Mouse (Mus musculus) forebrain, embryonic 14.5 days (tissue): ENCODE measurements around the gene Slc39a7. TPM values are rescaled to one million over a fixed set of nuclear protein-coding genes. Genes with fewer than 3 reads are reported as not detected.

ENCODE experiments used
- ATAC-seq: fragments of 200-750 bp; cut with Nextera tagmentation; 2 replicates; pipeline ENCODE4 v1.8.0; 2017; ENCODE audit warnings: mild to moderate bottlenecking, moderate library complexity
- DNase-seq: peaks from one replicate; pipeline ENCODE4 v3.0.0-alpha.2; 2015; ENCODE audit warnings: low spot score
- H3K27ac ChIP-seq: fragments of 300-500 bp; sonication (generic); 2 replicates; pipeline ENCODE4 v1.5.1; 2014; ENCODE audit warnings: low read depth, mild to moderate bottlenecking, control low read depth, low read length, moderate library complexity
- H3K27me3 ChIP-seq: fragments of 300-500 bp; sonication (generic); replicated peaks from 2 replicates; pipeline ENCODE4 v1.6.1; 2014; ENCODE audit warnings: low read length, control low read depth, mixed read lengths; ENCODE audit not compliant: control insufficient read depth, insufficient read depth
- H3K36me3 ChIP-seq: fragments of 300-500 bp; sonication (generic); 2 replicates; pipeline ENCODE4 v1.6.1; 2014; ENCODE audit warnings: low read length, control low read depth; ENCODE audit not compliant: control insufficient read depth, insufficient read depth
- H3K4me1 ChIP-seq: fragments of 300-500 bp; sonication (generic); 2 replicates; pipeline ENCODE4 v1.6.1; 2014; ENCODE audit warnings: antibody characterized with exemption, low read length, control low read depth; ENCODE audit not compliant: control insufficient read depth, insufficient read depth
- H3K4me2 ChIP-seq: fragments of 300-500 bp; sonication (generic); 2 replicates; pipeline ENCODE4 v1.6.1; 2014; ENCODE audit warnings: mild to moderate bottlenecking, control low read depth, low read length
- H3K4me3 ChIP-seq: fragments of 300-500 bp; sonication (generic); 2 replicates; pipeline ENCODE4 v1.5.1; 2014; ENCODE audit warnings: low read depth, low read length, control low read depth
- H3K9ac ChIP-seq: fragments of 300-500 bp; sonication (generic); 2 replicates; pipeline ENCODE4 v1.6.1; 2014; ENCODE audit warnings: mild to moderate bottlenecking, low read length, control low read depth, moderate library complexity
- H3K9me3 ChIP-seq: fragments of 300-500 bp; sonication (generic); replicated peaks from 2 replicates; pipeline ENCODE4 v1.6.1; 2016; ENCODE audit warnings: low read length, control low read depth, mixed read lengths; ENCODE audit not compliant: control insufficient read depth
- WGBS: fragments of 180-500 bp; shearing (Covaris S2); extraction: QIAGEN DNeasy Blood & Tissue Kit; methylation state at CpG from one replicate; pipeline ENCODE4 v1.1.7; 2014; 5-methylcytosine and 5-hydroxymethylcytosine counted together
- polyA plus RNA-seq: library from polyadenylated mRNA; unstranded; fragments of >200 nt; fragmentation: Nextera tagmentation; extraction: Ambion mirVana; gene quantifications from 2 replicates; pipeline ENCODE4 v1.2.1, GENCODE M21; 2014

Slc39a7 gene
- polyA plus RNA-seq = 78.3 and 84.1 TPM in 2 replicates

DNA sequence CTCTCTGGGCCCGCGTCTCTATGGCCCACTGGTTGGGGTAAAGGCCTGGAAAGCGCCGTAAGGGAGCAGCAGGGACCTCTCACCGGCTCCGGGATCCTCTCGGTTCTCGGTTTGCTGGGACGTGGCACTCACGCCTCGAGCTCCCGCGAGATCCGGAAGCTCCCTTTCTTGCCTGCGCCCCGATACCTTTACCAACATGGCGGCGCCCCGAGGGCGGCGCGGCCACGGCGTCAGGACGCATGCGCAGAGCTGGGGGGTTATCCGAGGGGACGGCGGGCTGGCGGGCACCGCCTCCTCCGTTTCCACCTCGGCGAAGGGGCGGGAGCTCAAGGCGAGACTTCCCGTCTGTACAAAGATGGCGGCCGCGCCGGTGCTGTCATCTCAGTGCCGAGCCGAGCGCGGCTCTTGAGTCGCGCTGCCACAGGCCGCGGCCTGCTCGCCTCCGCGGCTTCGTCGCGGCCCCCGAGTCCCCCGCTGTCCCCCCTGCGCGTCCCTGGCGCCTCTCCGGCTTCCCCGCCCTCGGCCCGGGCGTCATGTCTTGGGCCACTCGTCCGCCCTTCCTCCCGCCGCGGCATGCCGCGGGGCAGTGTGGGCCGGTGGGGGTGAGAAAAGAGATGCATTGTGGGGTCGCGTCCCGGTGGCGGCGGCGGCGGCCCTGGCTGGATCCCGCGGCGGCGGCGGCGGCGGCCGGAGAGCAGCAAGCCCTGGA lies at the start of gene Slc39a7, which contains the start of gene Rxrb:
Gene Slc39a7, minus strand, starts transcription at position 218 of the 709 bp plus-strand sequence.
Gene Rxrb, plus strand, starts transcription at position 348 of the 709 bp plus-strand sequence.
- Histone ChIP-seq H3K36me3 (peaks cover 49% of the 10 kb centered on the region), H3K9me3 (no peaks in the 10 kb centered on the region), H3K9ac (peak within 1 kb of the TSS; percentile 90), H3K4me2 (peak within 1 kb of the TSS; percentile 97), H3K27ac (peak within 1 kb of the TSS; percentile 96), H3K4me3 (peak within 1 kb of the TSS; percentile 86), H3K27me3 (no peaks in the 10 kb centered on the region), H3K4me1 (peaks cover 33% of the 10 kb centered on the region)
- DNase-seq (peak; percentile 98), ATAC-seq (peak; percentile 79)
- under 1% methylated on average over 53 of the region's 88 CpGs for WGBS

GRCm38 (mm10) chr17:34079621-34080020 lies 48.1 kb upstream of the Slc39a7 start:
- peak; percentile 78 for DNase-seq

DNA sequence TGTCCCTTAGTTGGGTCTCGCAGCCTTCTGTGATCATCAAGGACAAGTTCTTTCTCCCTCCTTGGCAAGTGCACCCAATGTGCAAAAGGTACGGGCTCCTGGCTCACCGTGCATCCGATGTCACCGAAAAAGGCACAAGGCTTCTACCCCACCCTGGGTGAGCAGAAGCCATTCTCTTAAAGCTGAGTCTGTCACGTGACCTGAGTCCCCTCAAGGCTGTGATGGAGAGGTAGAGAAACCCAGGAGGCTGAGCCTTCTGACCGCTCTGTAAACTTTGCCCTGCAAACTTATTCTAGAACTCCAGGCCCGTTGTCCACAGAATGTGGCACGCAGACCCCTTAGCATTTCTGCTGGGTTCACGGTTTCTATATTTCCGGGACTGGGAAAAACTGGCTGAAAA lies 47.5 kb upstream of the Slc39a7 start:
- Histone ChIP-seq H3K27ac (no peak overlapping the region), H3K4me2 (no peak overlapping the region), H3K4me3 (no peak overlapping the region), H3K36me3 (no peaks in the 10 kb centered on the region), H3K4me1 (peaks cover 6% of the 10 kb centered on the region; the same call in 1 of the 2 replicates), H3K9me3 (no peaks in the 10 kb centered on the region), H3K27me3 (0 out of 2 replicates have a peak, but pooled peaks cover 9% of the 10 kb centered on the region), H3K9ac (no peak overlapping the region)
- DNase-seq (no peak), ATAC-seq (no peak)
- 89% methylated on average over 11 of the region's 11 CpGs for WGBS

More at GRCm38 (mm10) chr17:34079621-34080020, 48.1 kb upstream of the Slc39a7 start:
- Histone ChIP-seq H3K4me1 (peaks cover 6% of the 10 kb centered on the region; the same call in 1 of the 2 replicates), H3K9me3 (no peaks in the 10 kb centered on the region), H3K27me3 (0 out of 2 replicates have a peak, but pooled peaks cover 9% of the 10 kb centered on the region), H3K36me3 (no peaks in the 10 kb centered on the region), H3K27ac (no peak overlapping the region), H3K4me3 (no peak overlapping the region), H3K9ac (no peak overlapping the region), H3K4me2 (no peak overlapping the region)
- ATAC-seq = peak; percentile 81
- 26% methylated on average over 5 of the region's 5 CpGs for WGBS

DNA sequence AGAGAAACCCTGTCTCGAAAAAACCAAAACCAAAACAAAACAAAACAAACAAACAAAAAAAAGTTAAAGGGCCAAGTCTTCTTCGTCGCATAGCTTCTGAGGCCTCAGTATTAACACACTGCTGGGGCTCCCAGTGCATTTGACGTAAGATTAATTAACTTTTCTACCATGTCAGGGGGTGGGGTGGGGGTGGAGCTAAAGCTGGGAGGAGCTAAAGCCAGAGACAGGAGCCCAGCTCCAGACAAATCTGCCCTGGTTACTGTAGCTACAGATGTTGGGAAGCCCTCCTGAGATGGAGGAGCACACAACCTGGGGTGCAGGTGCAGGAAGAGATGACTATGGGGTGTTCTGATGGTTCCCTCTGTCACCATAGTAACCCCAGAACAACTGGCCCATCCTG lies 46.7 kb upstream of the Slc39a7 start:
- H3K27me3 ChIP-seq = 0 out of 2 replicates have a peak, but pooled peaks cover 9% of the 10 kb centered on the region
- DNase-seq = no peak
- no peak for ATAC-seq
- H3K4me1 ChIP-seq = peaks cover 3% of the 10 kb centered on the region; the same call in 1 of the 2 replicates
- H3K4me2 ChIP-seq = no peak overlapping the region
- H3K4me3 ChIP-seq = no peak overlapping the region
- H3K36me3 ChIP-seq = no peaks in the 10 kb centered on the region
- no peaks in the 10 kb centered on the region for H3K9me3 ChIP-seq
- no peak overlapping the region for H3K9ac ChIP-seq
- 50% methylated on average over 4 of the region's 4 CpGs for WGBS
- no peak overlapping the region for H3K27ac ChIP-seq

GRCm38 (mm10) chr17:34077549-34077948 lies 46.1 kb upstream of the Slc39a7 start:
- peak; percentile 40; the same call in 1 of the 2 replicates for ATAC-seq
- Histone ChIP-seq H3K9me3 (no peaks in the 10 kb centered on the region), H3K27me3 (0 out of 2 replicates have a peak, but pooled peaks cover 9% of the 10 kb centered on the region), H3K27ac (no peak overlapping the region), H3K4me1 (no peaks in the 10 kb centered on the region), H3K36me3 (no peaks in the 10 kb centered on the region), H3K9ac (no peak overlapping the region), H3K4me2 (no peak overlapping the region), H3K4me3 (no peak overlapping the region)
- peak; percentile 91 for DNase-seq
- 1% methylated on average over 9 of the region's 9 CpGs for WGBS

DNA sequence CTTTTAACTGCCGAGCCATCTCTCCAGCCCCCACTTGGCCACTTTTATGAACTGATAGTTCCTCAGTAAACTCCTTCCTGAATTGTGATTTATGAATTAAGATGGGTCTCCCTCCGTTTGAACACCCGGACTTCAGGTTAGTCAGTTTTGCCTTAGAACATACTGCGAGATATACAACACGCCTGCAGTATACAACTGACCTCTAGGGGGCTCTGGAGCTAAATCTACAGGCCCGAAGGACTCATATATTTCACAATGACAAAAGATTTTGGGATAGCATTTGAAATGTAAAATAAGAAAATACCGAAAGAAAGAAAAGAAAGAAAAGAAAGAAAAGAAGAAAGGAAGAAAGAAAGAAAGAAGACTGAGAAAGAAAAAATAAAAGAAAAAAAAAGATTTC lies 43.8 kb upstream of the Slc39a7 start:
- Histone ChIP-seq H3K4me2 (no peak overlapping the region), H3K9ac (no peak overlapping the region), H3K9me3 (no peaks in the 10 kb centered on the region), H3K27ac (no peak overlapping the region), H3K4me1 (no peaks in the 10 kb centered on the region), H3K4me3 (no peak overlapping the region), H3K36me3 (no peaks in the 10 kb centered on the region), H3K27me3 (0 out of 2 replicates have a peak, but pooled peaks cover 9% of the 10 kb centered on the region)
- 48% methylated on average over 7 of the region's 7 CpGs for WGBS
- DNase-seq (peak; percentile 73), ATAC-seq (no peak)

- Histone ChIP-seq H3K27ac (no peak overlapping the region), H3K4me1 (no peaks in the 10 kb centered on the region), H3K9ac (no peak overlapping the region), H3K27me3 (0 out of 2 replicates have a peak, but pooled peaks cover 5% of the 10 kb centered on the region), H3K4me3 (no peak overlapping the region), H3K4me2 (no peak overlapping the region), H3K9me3 (no peaks in the 10 kb centered on the region), H3K36me3 (no peaks in the 10 kb centered on the region)
- ATAC-seq (no peak), DNase-seq (no peak)
- 79% methylated on average over 5 of the region's 5 CpGs for WGBS
Measured at GRCm38 (mm10) chr17:34072091-34072490, 40.6 kb upstream of the Slc39a7 start.

GRCm38 (mm10) chr17:34068864-34069263 lies 37.4 kb upstream of the Slc39a7 start:
- WGBS = 57% methylated on average over 3 of the region's 3 CpGs
- no peaks in the 10 kb centered on the region for H3K4me1 ChIP-seq
- H3K36me3 ChIP-seq = no peaks in the 10 kb centered on the region
- no peaks in the 10 kb centered on the region for H3K9me3 ChIP-seq
- H3K9ac ChIP-seq = no peak overlapping the region
- no peaks in the 10 kb centered on the region for H3K27me3 ChIP-seq
- no peak overlapping the region for H3K4me2 ChIP-seq
- DNase-seq = no peak
- H3K4me3 ChIP-seq = no peak overlapping the region
- no peak overlapping the region for H3K27ac ChIP-seq
- no peak for ATAC-seq

DNA sequence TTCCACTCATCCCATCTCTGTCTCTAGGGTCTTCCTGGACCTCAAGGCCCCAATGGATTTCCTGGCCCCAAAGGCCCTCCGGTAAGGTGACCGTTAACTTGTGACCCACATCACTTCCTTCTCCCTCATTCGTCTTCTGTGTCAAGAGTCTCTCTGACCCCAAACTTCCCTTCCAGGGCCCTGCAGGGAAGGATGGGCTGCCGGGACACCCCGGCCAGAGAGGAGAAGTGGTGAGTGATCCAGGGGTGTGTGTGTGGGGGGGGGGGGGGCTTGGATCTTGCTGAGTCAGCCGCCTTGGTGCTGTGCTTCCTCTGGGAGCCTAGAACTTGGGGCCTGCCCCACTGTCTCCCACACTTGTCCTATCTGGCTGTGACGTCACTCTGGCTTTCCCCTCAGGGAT lies 25.7 kb upstream of the Slc39a7 start:
- Histone ChIP-seq H3K27me3 (no peaks in the 10 kb centered on the region), H3K4me1 (no peaks in the 10 kb centered on the region), H3K4me3 (no peak overlapping the region), H3K4me2 (no peak overlapping the region), H3K9me3 (no peaks in the 10 kb centered on the region), H3K36me3 (0 out of 2 replicates have a peak, but pooled peaks cover 5% of the 10 kb centered on the region), H3K9ac (no peak overlapping the region), H3K27ac (no peak overlapping the region)
- no peak for ATAC-seq
- no peak for DNase-seq
- WGBS = 84% methylated on average over 7 of the region's 7 CpGs
